Mouse (Mus musculus) hindbrain, postnatal 0 days (tissue): ENCODE data around the gene Rhbdd2. TPM values are rescaled to one million over a fixed set of nuclear protein-coding genes. Genes with fewer than 3 reads are reported as not detected.

ENCODE experiments used
- ATAC-seq: fragments of 200-750 bp; cut with Nextera tagmentation; 2 replicates; pipeline ENCODE4 v1.8.0; 2017; ENCODE audit warnings: mild to moderate bottlenecking, moderate TSS enrichment, moderate library complexity
- DNase-seq: peaks from one replicate; pipeline ENCODE4 v3.0.0-alpha.2; 2015; ENCODE audit warnings: low spot score
- H3K27ac ChIP-seq: fragments of 300-500 bp; sonication (generic); 2 replicates; pipeline ENCODE4 v1.5.1; 2014; ENCODE audit warnings: mild to moderate bottlenecking
- H3K27me3 ChIP-seq: fragments of 300-500 bp; sonication (generic); 2 replicates; pipeline ENCODE4 v1.6.1; 2014; ENCODE audit warnings: low read length, mixed read lengths; ENCODE audit not compliant: insufficient read depth
- H3K36me3 ChIP-seq: fragments of 300-500 bp; sonication (generic); 2 replicates; pipeline ENCODE4 v1.6.1; 2014; ENCODE audit warnings: low read length, mixed read lengths; ENCODE audit not compliant: insufficient read depth
- H3K4me1 ChIP-seq: fragments of 300-500 bp; sonication (generic); 2 replicates; pipeline ENCODE4 v1.6.1; 2014; ENCODE audit warnings: antibody characterized with exemption, low read length, mixed read lengths; ENCODE audit not compliant: insufficient read depth
- H3K4me2 ChIP-seq: fragments of 300-500 bp; sonication (generic); 2 replicates; pipeline ENCODE4 v1.6.1; 2014; ENCODE audit warnings: low read depth, mild to moderate bottlenecking, low read length, moderate library complexity, mixed read lengths
- H3K4me3 ChIP-seq: fragments of 300-500 bp; sonication (generic); 2 replicates; pipeline ENCODE4 v1.5.1; 2014; ENCODE audit warnings: low read length
- H3K9ac ChIP-seq: fragments of 300-500 bp; sonication (generic); replicated peaks from 2 replicates; pipeline ENCODE4 v1.6.1; 2014; ENCODE audit warnings: mild to moderate bottlenecking, low read length, moderate library complexity, mixed read lengths
- H3K9me3 ChIP-seq: fragments of 300-500 bp; sonication (generic); 2 replicates; pipeline ENCODE4 v1.6.1; 2016; ENCODE audit warnings: low read length, mixed read lengths
- CTCF ChIP-seq: IDR thresholded peaks from 2 replicates; pipeline ENCODE4 v1.5.1; 2016; ENCODE audit warnings: antibody characterized with exemption, control low read depth, low read depth
- WGBS: fragments of 180-500 bp; shearing (Covaris S2); extraction: QIAGEN DNeasy Blood & Tissue Kit; methylation state at CpG from one replicate; pipeline ENCODE4 v1.1.7; 2014; 5-methylcytosine and 5-hydroxymethylcytosine counted together
- polyA plus RNA-seq: library from polyadenylated mRNA; unstranded; fragments of >200 nt; fragmentation: Nextera tagmentation; extraction: Ambion mirVana; gene quantifications from 2 replicates; pipeline ENCODE4 v1.2.1, GENCODE M21; 2015
- total RNA-seq: library from RNA; depleted of rRNA; stranded (reverse); fragments of >200 nt; gene quantifications from 2 replicates; pipeline ENCODE4 v1.2.3, GENCODE M21; 2014

The Rhbdd2 gene
- total and polyA plus RNA-seq, 2 experiments from 2014 or later = 34.2 to 130 TPM

GRCm38 (mm10) chr5:135653209-135653608 lies 20.8 kb downstream of the Rhbdd2 start:
- Histone ChIP-seq H3K27ac (no peak overlapping the region), H3K4me1 (no peaks in the 10 kb centered on the region), H3K36me3 (no peaks in the 10 kb centered on the region), H3K4me3 (no peak overlapping the region), H3K9me3 (no peaks in the 10 kb centered on the region), H3K27me3 (no peaks in the 10 kb centered on the region), H3K4me2 (no peak overlapping the region), H3K9ac (no peak overlapping the region)
- DNase-seq = no peak
- no peak for ATAC-seq
- WGBS = 74% methylated on average over 2 of the region's 2 CpGs
- TF ChIP-seq CTCF = no peak

- 76% methylated on average over 5 of the region's 5 CpGs for WGBS
- ATAC-seq = no peak
- Histone ChIP-seq H3K4me1 (no peaks in the 10 kb centered on the region), H3K27me3 (no peaks in the 10 kb centered on the region), H3K36me3 (no peaks in the 10 kb centered on the region), H3K27ac (no peak overlapping the region), H3K4me2 (no peak overlapping the region), H3K9ac (no peak overlapping the region), H3K4me3 (no peak overlapping the region), H3K9me3 (no peaks in the 10 kb centered on the region)
- TF ChIP-seq CTCF = no peak
- DNase-seq = no peak
These were observed 23.6 kb downstream of the Rhbdd2 start for GRCm38 (mm10) chr5:135656046-135656445.

- 79% methylated on average over 5 of the region's 5 CpGs for WGBS
These were observed 24.7 kb downstream of the Rhbdd2 start for GRCm38 (mm10) chr5:135657128-135657527.

DNA sequence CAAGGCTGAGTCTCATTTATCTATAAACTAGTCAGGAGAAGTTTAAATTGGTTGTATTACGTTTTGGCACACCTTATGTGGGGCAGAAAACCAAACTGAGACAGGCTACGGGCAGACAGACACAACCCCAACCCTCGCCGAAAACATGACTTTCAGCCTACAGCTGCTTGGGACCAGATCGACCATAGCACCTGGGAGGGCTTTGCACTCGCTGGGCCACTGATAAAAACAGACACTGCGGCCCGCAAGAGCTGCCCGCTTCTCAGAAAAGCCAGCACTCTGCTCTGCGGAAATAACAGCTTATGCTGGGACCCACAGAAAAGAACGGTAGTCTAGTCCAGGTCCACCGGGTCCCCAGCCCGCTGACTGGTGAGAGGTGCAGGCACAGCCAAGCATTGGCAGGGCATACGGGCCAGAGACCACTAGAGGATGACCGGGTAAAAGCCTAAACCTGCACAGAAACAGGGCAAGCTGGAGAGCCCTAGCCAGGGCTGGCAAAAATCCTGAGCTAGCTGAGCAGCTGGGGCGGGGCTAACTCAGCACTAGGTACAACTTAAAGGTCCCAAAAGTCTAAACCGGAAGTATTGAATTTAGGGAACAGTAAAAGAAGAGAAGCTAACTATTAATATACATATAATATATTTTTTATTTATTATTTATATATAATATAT lies 25.4 kb downstream of the Rhbdd2 start:
- Histone ChIP-seq H3K4me2 (no peak overlapping the region), H3K9ac (no peak overlapping the region), H3K27me3 (no peaks in the 10 kb centered on the region), H3K36me3 (no peaks in the 10 kb centered on the region), H3K9me3 (no peaks in the 10 kb centered on the region), H3K27ac (no peak overlapping the region), H3K4me1 (no peaks in the 10 kb centered on the region), H3K4me3 (no peak overlapping the region)
- no peak for TF ChIP-seq CTCF
- no peak for DNase-seq
- WGBS = 57% methylated on average over 17 of the region's 17 CpGs
- ATAC-seq = no peak

More at GRCm38 (mm10) chr5:135657128-135657527, 24.7 kb downstream of the Rhbdd2 start:
- TF ChIP-seq CTCF = no peak
- DNase-seq (no peak), ATAC-seq (no peak)
- no peak overlapping the region for H3K4me2 ChIP-seq
- H3K4me3 ChIP-seq = no peak overlapping the region
- no peaks in the 10 kb centered on the region for H3K9me3 ChIP-seq
- H3K27me3 ChIP-seq = no peaks in the 10 kb centered on the region
- H3K27ac ChIP-seq = no peak overlapping the region
- no peaks in the 10 kb centered on the region for H3K4me1 ChIP-seq
- no peaks in the 10 kb centered on the region for H3K36me3 ChIP-seq
- no peak overlapping the region for H3K9ac ChIP-seq

DNA sequence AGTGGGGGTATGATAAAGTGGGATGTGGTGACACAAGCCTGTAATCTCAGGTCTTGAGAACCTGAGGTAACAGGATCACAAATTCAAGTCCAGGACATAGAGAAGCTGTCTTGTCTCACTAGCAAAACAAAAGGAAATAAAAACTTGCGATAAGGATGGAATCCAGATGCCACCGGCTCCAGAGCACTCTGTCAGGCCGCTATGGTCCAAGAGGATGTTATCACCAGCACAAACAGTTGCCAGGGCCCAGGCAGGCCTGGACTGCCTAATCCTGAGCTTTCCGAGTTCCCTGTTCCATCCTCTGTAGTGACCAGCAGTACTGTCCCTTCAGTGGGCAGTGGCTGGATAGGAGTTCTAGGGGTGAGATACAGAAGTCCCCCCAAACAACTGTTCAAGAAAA lies 27.5 kb downstream of the Rhbdd2 start:
- Histone ChIP-seq H3K4me3 (no peak overlapping the region), H3K4me1 (no peaks in the 10 kb centered on the region), H3K27ac (no peak overlapping the region), H3K27me3 (no peaks in the 10 kb centered on the region), H3K9me3 (no peaks in the 10 kb centered on the region), H3K4me2 (no peak overlapping the region), H3K9ac (no peak overlapping the region), H3K36me3 (no peaks in the 10 kb centered on the region)
- DNase-seq (no peak), ATAC-seq (no peak)
- 90% methylated on average over 4 of the region's 4 CpGs for WGBS
- TF ChIP-seq CTCF = no peak

- ATAC-seq = no peak
- no peak for TF ChIP-seq CTCF
- Histone ChIP-seq H3K9me3 (no peaks in the 10 kb centered on the region; the same call in 1 of the 2 replicates), H3K9ac (no peak overlapping the region), H3K36me3 (no peaks in the 10 kb centered on the region), H3K27ac (no peak overlapping the region), H3K4me1 (no peaks in the 10 kb centered on the region), H3K27me3 (no peaks in the 10 kb centered on the region), H3K4me3 (no peak overlapping the region), H3K4me2 (no peak overlapping the region)
- no peak for DNase-seq
- WGBS = 82% methylated on average over 7 of the region's 7 CpGs
These were observed 28.1 kb downstream of the Rhbdd2 start for GRCm38 (mm10) chr5:135660535-135660934.

- 87% methylated on average over 5 of the region's 5 CpGs for WGBS
- H3K9me3 ChIP-seq = no peaks in the 10 kb centered on the region; the same call in 1 of the 2 replicates
These were observed 34.5 kb downstream of the Rhbdd2 start for GRCm38 (mm10) chr5:135666890-135667289.

More at GRCm38 (mm10) chr5:135666890-135667289, 34.5 kb downstream of the Rhbdd2 start:
- no peaks in the 10 kb centered on the region for H3K4me1 ChIP-seq
- H3K27me3 ChIP-seq = no peaks in the 10 kb centered on the region
- TF ChIP-seq CTCF = no peak
- H3K9ac ChIP-seq = no peak overlapping the region
- ATAC-seq (no peak), DNase-seq (no peak)
- no peaks in the 10 kb centered on the region for H3K36me3 ChIP-seq
- H3K4me3 ChIP-seq = no peak overlapping the region
- no peak overlapping the region for H3K4me2 ChIP-seq
- no peak overlapping the region for H3K27ac ChIP-seq
